Mouse (Mus musculus): ENCODE measurements around the gene Ada.

DNA sequence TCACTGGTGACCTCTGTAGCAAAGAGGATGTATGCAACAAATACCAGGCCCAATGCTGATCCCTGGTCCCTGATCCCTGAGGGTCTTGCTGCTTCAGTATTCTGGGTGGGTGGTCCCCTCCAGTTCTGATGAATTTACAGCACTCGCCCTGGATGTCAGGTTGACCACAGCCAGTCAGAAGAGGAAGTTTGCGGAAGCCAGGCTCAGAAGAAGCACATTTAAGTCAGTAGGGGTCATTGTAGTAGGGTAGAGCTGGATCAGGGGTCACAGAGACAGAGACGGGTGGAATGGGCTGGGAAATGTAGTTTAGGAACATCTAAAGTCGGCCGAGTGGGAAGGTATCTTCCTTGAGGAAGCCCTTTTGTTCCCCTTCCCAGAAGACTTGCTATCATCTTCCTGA, 4.2 kb upstream of the Ada start:
- no peak for TF ChIP-seq CTCF (IDR thresholded peaks at IDR 0.05; ENCODE audit: extremely low read depth, insufficient read length, insufficient replicate concordance, low read depth, low read length)
- TF ChIP-seq POLR2A (IDR thresholded peaks at IDR 0.05; ENCODE audit: low read depth, low read length), result no peak
